Mouse (Mus musculus): ENCODE data around the gene Spink2. TPM values are rescaled to one million over a fixed set of nuclear protein-coding genes. Genes with fewer than 3 reads are reported as not detected.

The Spink2 gene
- 0.26 and 0.74 TPM in 2 replicates for polyA plus RNA-seq (2012; rRNA removed)

DNA sequence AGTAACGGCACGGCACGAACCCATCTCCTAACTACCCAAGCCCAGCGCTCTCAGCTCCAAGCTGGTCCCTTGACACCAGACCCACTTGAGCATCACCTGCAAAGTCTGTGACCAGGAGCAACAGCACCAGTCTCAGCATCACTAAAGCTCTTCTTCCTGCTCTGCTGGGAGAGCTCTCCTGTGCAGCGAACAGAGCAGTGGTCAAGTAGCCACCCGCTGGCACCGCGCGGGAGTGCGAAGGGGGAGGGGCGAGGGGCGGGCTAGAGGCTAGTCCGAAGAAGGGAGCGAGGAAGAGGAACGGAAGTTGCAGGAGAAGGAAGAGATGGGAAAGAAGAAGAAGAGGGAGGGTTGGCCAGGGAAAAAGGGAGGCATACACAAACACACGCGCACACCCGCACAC, at the start of gene Spink2:
Spink2 (minus strand) TSS at position 236 of the 400 bp plus-strand sequence.
- DNase-seq (ENCODE audit: low read depth): peak; percentile 31
- no peak for TF ChIP-seq POLR2A (IDR thresholded peaks at IDR 0.05; ENCODE audit: borderline replicate concordance, extremely low read depth, insufficient read depth, insufficient read length, poor library complexity, severe bottlenecking)
- TF ChIP-seq CTCF (IDR thresholded peaks at IDR 0.05; ENCODE audit: borderline replicate concordance, extremely low read depth, insufficient read depth, insufficient read length): no peak

DNA sequence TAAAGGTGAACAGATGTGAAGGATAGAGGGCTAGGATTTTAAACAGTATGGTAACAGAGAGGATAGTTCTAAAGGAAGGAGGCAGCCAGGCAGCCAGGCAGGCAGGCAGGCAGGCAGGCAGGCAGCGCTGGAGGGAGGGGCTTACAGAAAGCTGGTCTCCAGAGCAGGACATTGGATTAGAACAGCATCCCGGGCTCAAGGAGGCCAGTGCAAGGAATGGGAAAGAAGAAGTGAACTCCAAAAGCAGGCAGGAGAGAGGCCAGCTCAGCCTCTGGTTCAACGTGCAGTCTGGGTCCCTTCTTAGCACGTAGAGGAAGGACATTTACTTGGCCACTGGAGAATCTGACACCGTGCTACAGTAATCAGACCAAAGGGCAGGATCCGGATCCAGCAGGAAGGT, 48.9 kb upstream of the Spink2 start:
- TF ChIP-seq POLR2A (IDR thresholded peaks at IDR 0.05; ENCODE audit: borderline replicate concordance, extremely low read depth, insufficient read depth, insufficient read length, poor library complexity, severe bottlenecking) (no peak), CTCF (IDR thresholded peaks at IDR 0.05; ENCODE audit: borderline replicate concordance, extremely low read depth, insufficient read depth, insufficient read length) (no peak)
- DNase-seq (ENCODE audit: low read depth): no peak

DNA sequence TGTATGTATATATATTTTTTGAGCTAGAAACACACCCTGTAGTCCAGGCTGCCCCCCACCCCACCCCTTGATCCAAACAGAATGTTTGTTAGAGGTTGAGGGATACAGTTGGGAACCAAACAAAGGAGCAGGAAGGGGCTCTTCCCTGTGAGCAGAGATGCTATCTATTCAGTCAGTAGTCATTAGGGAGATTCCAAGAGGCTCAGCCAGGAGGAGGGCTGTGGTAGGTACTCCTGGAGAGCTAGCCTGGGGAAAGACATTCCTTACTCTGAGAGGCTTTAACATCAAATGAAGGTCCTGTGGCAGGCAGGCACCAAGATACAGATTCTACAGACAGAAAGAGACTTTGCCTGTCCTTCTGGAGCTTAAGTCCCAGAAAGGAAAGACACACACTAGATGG, 48.0 kb upstream of the Spink2 start:
- DNase-seq (ENCODE audit: low read depth): no peak
- TF ChIP-seq POLR2A (IDR thresholded peaks at IDR 0.05; ENCODE audit: borderline replicate concordance, extremely low read depth, insufficient read depth, insufficient read length, poor library complexity, severe bottlenecking) (no peak), CTCF (IDR thresholded peaks at IDR 0.05; ENCODE audit: borderline replicate concordance, extremely low read depth, insufficient read depth, insufficient read length) (no peak)

DNA sequence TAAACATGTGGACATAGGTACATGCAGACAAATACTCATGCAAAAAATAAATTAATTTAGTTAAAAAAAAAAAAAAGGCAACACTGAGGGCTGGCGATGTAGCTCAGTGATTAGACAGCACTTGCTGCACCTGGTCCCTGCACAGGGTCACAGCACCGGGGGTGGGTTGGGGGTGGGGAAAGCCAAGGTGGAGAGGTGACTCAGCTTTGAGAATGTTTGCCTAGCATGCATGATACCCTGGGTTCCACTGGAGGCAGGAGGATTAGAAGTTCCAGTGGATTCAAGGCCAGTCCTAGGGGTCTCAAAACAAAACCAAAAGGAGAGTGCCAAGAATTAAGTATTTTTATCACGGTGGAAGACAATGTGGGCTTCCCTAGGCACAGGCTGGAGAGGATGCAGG, 46.3 kb upstream of the Spink2 start:
- DNase-seq (ENCODE audit: low read depth): no peak
- no peak for TF ChIP-seq POLR2A (IDR thresholded peaks at IDR 0.05; ENCODE audit: borderline replicate concordance, extremely low read depth, insufficient read depth, insufficient read length, poor library complexity, severe bottlenecking)
- TF ChIP-seq CTCF (IDR thresholded peaks at IDR 0.05; ENCODE audit: borderline replicate concordance, extremely low read depth, insufficient read depth, insufficient read length): no peak

DNA sequence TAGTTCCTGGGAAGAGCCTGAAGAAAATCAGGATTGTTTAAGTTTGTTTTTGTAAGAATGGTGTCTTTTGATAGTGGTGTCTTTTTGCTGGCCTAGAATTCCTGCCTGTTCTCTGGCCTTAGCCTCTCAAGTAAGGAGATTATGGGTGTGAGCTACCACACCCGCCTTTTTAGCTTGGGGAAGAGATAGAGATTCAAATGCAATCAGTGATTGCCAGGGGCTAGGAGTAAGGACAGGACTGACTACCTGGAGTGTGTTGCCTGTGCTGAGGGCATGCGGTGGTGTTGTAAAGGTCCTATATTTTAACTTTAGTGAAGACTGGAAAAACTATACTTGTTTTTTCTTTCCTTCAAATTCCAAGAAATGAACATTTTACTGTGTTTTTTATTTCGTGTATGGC, 43.1 kb upstream of the Spink2 start:
- no peak for DNase-seq (ENCODE audit: low read depth)
- TF ChIP-seq POLR2A (IDR thresholded peaks at IDR 0.05; ENCODE audit: borderline replicate concordance, extremely low read depth, insufficient read depth, insufficient read length, poor library complexity, severe bottlenecking): no peak
- no peak for TF ChIP-seq CTCF (IDR thresholded peaks at IDR 0.05; ENCODE audit: borderline replicate concordance, extremely low read depth, insufficient read depth, insufficient read length)

DNA sequence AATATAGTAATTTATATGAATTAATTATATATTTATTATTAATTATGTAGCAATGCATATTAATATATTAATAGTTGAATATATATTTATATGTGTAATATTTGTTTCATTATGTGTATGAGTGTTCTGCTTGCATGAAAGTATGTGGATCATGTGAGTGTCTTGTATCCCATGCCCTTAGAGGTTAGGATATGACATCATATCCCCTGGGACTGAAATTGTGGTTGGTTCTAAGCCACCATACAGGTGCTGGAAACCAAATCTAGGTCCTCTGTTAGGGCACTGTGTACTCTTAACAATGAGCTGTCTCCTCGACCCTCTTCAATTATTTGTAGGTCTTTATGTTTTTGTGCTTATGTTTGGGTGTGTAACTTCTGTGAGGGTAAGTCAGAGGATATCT, 41.9 kb upstream of the Spink2 start:
- no peak for DNase-seq (ENCODE audit: low read depth)
- no peak for TF ChIP-seq POLR2A (IDR thresholded peaks at IDR 0.05; ENCODE audit: borderline replicate concordance, extremely low read depth, insufficient read depth, insufficient read length, poor library complexity, severe bottlenecking)
- no peak for TF ChIP-seq CTCF (IDR thresholded peaks at IDR 0.05; ENCODE audit: borderline replicate concordance, extremely low read depth, insufficient read depth, insufficient read length)

DNA sequence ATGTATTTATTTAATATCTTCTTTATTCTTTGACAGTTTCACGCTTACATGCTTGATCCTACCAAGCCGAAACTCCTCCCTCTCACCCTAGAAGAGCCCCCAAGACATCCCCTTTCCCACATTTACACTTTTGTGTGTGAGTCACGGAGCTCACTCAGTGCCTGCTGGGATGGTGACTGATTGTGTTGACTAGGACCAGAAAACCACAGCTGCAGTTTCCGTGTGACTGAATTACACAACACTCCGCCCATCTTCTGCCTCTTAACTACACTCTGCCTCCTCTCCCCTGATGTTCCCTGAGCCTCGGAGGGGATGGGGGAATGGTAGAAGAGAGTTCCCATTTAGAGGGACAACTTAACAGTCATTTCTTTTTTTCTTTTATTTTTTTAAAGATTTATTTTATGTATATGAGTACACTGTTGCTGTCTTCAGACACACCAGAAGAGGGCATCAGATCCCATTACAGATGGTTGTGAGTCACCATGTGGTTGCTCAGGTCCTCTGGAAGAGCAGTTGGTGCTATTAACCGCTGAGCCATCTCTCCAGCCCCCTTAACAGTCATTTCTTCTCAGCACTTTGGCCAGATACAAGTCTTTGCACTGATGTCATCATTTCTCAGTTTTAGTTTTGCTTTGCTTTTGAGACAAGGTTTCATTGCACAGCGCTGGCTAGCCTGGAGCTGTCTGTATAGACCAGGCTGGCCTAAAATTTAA, 41.0 kb upstream of the Spink2 start:
- DNase-seq (ENCODE audit: low read depth): no peak
- TF ChIP-seq CTCF (IDR thresholded peaks at IDR 0.05; ENCODE audit: borderline replicate concordance, extremely low read depth, insufficient read depth, insufficient read length): no peak
- no peak for TF ChIP-seq POLR2A (IDR thresholded peaks at IDR 0.05; ENCODE audit: borderline replicate concordance, extremely low read depth, insufficient read depth, insufficient read length, poor library complexity, severe bottlenecking)

DNA sequence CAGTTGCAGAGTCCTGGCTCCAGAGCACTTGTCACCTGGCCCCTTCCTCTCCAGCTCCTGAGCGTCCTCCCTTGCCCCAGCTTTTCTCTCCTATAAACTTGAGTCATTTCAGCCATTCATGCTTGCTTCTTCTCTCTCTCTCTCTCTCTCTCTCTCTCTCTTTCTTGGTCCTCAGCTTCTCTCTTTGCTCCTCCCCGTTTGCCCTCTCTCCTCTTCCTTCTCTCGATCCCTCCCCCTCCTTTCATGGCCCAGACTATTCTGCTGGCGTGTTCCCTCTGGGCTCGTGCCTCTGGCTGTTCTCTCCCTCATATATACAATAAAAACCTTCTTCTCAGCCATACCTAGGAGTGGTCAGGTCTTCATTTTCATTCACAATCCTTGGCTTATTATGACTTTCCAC, 40.4 kb upstream of the Spink2 start:
- DNase-seq (ENCODE audit: low read depth): no peak
- no peak for TF ChIP-seq POLR2A (IDR thresholded peaks at IDR 0.05; ENCODE audit: borderline replicate concordance, extremely low read depth, insufficient read depth, insufficient read length, poor library complexity, severe bottlenecking)
- TF ChIP-seq CTCF (IDR thresholded peaks at IDR 0.05; ENCODE audit: borderline replicate concordance, extremely low read depth, insufficient read depth, insufficient read length): no peak

DNA sequence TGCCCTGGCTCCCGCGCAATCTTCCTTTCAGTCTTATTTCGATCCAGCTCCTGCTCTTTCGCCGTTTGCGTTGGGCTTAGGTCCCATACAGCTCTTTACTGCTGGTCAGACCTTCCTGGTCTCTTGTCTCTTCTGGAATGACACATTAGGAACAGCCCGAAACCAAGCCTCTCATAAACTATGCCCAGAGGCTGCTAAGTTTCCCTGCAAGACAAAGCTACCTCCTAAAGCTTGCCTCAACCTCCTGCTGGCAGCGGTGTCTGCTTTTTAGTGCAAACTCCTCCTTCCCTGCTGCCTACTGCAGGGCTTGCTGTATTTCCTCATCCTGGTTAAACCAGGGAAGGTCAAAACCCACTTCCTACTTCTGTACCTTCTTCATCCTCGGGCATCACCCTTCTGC, 38.8 kb upstream of the Spink2 start:
- TF ChIP-seq CTCF (IDR thresholded peaks at IDR 0.05; ENCODE audit: borderline replicate concordance, extremely low read depth, insufficient read depth, insufficient read length) (no peak), POLR2A (IDR thresholded peaks at IDR 0.05; ENCODE audit: borderline replicate concordance, extremely low read depth, insufficient read depth, insufficient read length, poor library complexity, severe bottlenecking) (no peak)

DNA sequence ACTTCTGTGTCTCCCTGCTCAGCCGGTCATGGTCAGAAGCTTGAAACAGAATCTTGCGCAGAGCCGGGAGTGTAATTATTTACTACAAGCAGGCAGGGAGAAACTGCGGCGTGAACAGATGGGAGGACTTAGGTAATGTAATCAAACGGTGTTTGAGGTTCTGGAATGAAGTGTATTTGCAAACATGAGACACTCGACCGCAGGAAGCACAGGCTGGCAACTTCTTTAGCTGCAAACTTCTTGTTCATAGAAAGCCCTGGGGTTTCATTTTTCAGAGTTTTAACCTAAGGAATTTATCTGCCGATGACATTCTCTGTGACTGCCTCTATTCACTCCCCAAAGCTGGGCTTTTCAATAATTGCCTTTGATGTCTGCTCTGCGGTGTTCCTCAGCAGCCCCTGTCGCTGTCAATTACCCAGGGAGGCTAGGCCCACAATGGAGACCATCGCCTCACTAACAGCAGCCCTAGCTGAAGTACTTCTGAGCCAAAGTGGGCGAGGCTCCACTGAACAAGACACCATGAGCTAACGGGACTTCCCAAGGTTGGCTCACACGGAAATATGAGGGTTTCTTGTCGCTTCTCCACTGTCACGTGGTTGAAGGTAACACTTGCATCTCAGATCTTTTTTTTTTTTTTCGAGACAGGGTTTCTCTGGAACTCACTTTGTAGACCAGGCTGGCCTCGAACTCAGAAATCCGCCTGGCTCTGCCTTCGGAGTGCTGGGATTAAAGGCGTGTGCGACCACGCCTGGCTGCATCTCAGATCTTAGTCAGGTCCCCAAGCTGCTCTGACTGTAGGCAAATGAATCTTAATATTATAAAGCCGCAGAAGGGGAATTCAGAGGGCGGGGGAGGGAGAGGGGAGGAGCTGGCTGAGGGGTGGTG, 34.8 kb upstream of the Spink2 start:
- peak; percentile 77 for DNase-seq (ENCODE audit: low read depth)

More for the DNA sequence above, 38.8 kb upstream of the Spink2 start:
- no peak for DNase-seq (ENCODE audit: low read depth)

DNA sequence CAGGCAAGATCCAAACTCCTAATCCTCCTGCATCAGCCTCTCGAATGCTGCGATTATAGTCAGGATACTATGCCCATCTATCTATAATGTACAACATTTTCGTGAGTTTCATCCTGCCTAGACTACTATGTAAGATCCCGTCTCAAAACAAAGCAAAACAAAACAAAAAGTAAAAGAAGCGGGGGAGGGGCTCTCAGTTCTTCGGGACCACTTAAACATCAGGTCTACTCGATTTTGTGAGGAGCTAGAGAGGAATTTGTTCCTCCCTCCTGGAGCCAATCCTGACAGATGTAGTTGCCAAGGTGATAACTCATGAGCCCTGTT, 34.2 kb upstream of the Spink2 start:
- DNase-seq (ENCODE audit: low read depth): no peak

More for the DNA sequence above, 34.8 kb upstream of the Spink2 start:
- no peak for TF ChIP-seq CTCF (IDR thresholded peaks at IDR 0.05; ENCODE audit: borderline replicate concordance, extremely low read depth, insufficient read depth, insufficient read length)
- TF ChIP-seq POLR2A (IDR thresholded peaks at IDR 0.05; ENCODE audit: borderline replicate concordance, extremely low read depth, insufficient read depth, insufficient read length, poor library complexity, severe bottlenecking): no peak

More for the DNA sequence above, 34.2 kb upstream of the Spink2 start:
- TF ChIP-seq POLR2A (IDR thresholded peaks at IDR 0.05; ENCODE audit: borderline replicate concordance, extremely low read depth, insufficient read depth, insufficient read length, poor library complexity, severe bottlenecking) (no peak), CTCF (IDR thresholded peaks at IDR 0.05; ENCODE audit: borderline replicate concordance, extremely low read depth, insufficient read depth, insufficient read length) (no peak)
